Mouse (Mus musculus): ENCODE measurements at regions not wholly inside any gene's neighbourhood (a gene's known extent, or its start where the extent isn't known, plus 50 kb on each side); places are given as distances from the start of the nearest gene placed in this dataset.

- ChIA-PET POLR2A (no interaction called here), CTCF (interaction anchor here in 1 of 4 experiments (0.7 kb wide), 1 partner anchor 1330 kb away, joined by 3 read pairs; no protein-coding TSS in a partner anchor)
These were observed 267.6 kb downstream of the Olfr1505 start for GRCm38 (mm10) chr19:14180956-14181355.

- ChIA-PET CTCF (no interaction called here), POLR2A (no interaction called here)
These were observed 268.5 kb downstream of the Olfr1505 start for GRCm38 (mm10) chr19:14181661-14182415.

GRCm38 (mm10) chr19:14191820-14192219 is 278.5 kb downstream of the Olfr1505 start:
- CTCF ChIA-PET = no interaction called here
- POLR2A ChIA-PET = no interaction called here

GRCm38 (mm10) chr19:14197864-14198263 is 284.5 kb downstream of the Olfr1505 start:
- POLR2A ChIA-PET = no interaction called here
- CTCF ChIA-PET = no interaction called here

- CTCF ChIA-PET = no interaction called here
These were observed 307.2 kb downstream of the Olfr1505 start for GRCm38 (mm10) chr19:14220507-14220909.

GRCm38 (mm10) chr19:14225061-14225696 is 311.8 kb downstream of the Olfr1505 start:
- CTCF ChIA-PET = no interaction called here
- POLR2A ChIA-PET = no interaction called here

More at GRCm38 (mm10) chr19:14220507-14220909, 307.2 kb downstream of the Olfr1505 start:
- POLR2A ChIA-PET = interaction anchor here in 1 of 4 experiments (0.6 kb wide), 1 partner anchor 21 kb away, joined by 3 read pairs; no protein-coding TSS in a partner anchor

GRCm38 (mm10) chr19:14225787-14226186 is 312.5 kb downstream of the Olfr1505 start:
- ChIA-PET POLR2A (interaction anchor here in 1 of 4 experiments (1.1 kb wide), 1 partner anchor 11 kb away, joined by 4 read pairs; no protein-coding TSS in a partner anchor), CTCF (no interaction called here)

- POLR2A ChIA-PET = interaction anchor here in 1 of 4 experiments (1.1 kb wide), 1 partner anchor 12 kb away, joined by 4 read pairs; no protein-coding TSS in a partner anchor
- CTCF ChIA-PET = no interaction called here
These were observed 313.2 kb downstream of the Olfr1505 start for GRCm38 (mm10) chr19:14226521-14226920.

- CTCF ChIA-PET = no interaction called here
- POLR2A ChIA-PET = no interaction called here
These were observed 330.2 kb downstream of the Olfr1505 start for GRCm38 (mm10) chr19:14243565-14243964.

- POLR2A ChIA-PET = no interaction called here
- CTCF ChIA-PET = no interaction called here
These were observed 333.8 kb downstream of the Olfr1505 start for GRCm38 (mm10) chr19:14246973-14247614.

GRCm38 (mm10) chr19:14247979-14248378 is 334.6 kb downstream of the Olfr1505 start:
- ChIA-PET POLR2A (no interaction called here), CTCF (no interaction called here)

- ChIA-PET POLR2A (interaction anchor here in 1 of 4 experiments (1.2 kb wide), 1 partner anchor 10 kb away, joined by 3 read pairs; no protein-coding TSS in a partner anchor), CTCF (no interaction called here)
These were observed 339.2 kb downstream of the Tle4 start for GRCm38 (mm10) chr19:14258621-14259051.

GRCm38 (mm10) chr19:14259223-14259622 is 338.6 kb downstream of the Tle4 start:
- ChIA-PET CTCF (no interaction called here), POLR2A (interaction anchor here in 1 of 4 experiments (1.2 kb wide), 1 partner anchor 9 kb away, joined by 3 read pairs; no protein-coding TSS in a partner anchor)

GRCm38 (mm10) chr19:14289331-14289737 is 308.5 kb downstream of the Tle4 start:
- POLR2A ChIA-PET = no interaction called here
- CTCF ChIA-PET = no interaction called here

- POLR2A ChIA-PET = no interaction called here
- CTCF ChIA-PET = no interaction called here
These were observed 306.9 kb downstream of the Tle4 start for GRCm38 (mm10) chr19:14290911-14291310.

GRCm38 (mm10) chr19:14293172-14293571 is 304.7 kb downstream of the Tle4 start:
- CTCF ChIA-PET = no interaction called here
- POLR2A ChIA-PET = no interaction called here

- POLR2A ChIA-PET = no interaction called here
These were observed 296.5 kb downstream of the Tle4 start for GRCm38 (mm10) chr19:14301176-14301943.

GRCm38 (mm10) chr19:14314301-14314700 is 283.6 kb downstream of the Tle4 start:
- ChIA-PET POLR2A (interaction anchor here in 1 of 4 experiments (0.8 kb wide), 1 partner anchor 17 kb away, joined by 5 read pairs; no protein-coding TSS in a partner anchor), CTCF (no interaction called here)

More at GRCm38 (mm10) chr19:14301176-14301943, 296.5 kb downstream of the Tle4 start:
- CTCF ChIA-PET = no interaction called here

- POLR2A ChIA-PET = no interaction called here
These were observed 278.1 kb downstream of the Tle4 start for GRCm38 (mm10) chr19:14319677-14320191.

More at GRCm38 (mm10) chr19:14319677-14320191, 278.1 kb downstream of the Tle4 start:
- CTCF ChIA-PET = interaction anchor here in 1 of 4 experiments (0.6 kb wide), 1 partner anchor 1482 kb away, joined by 3 read pairs; no protein-coding TSS in a partner anchor
